Mouse (Mus musculus): ENCODE measurements around the gene Aspdh. TPM values are rescaled to one million over a fixed set of nuclear protein-coding genes. Genes with fewer than 3 reads are reported as not detected.
A peak's percentile ranks its signal among the peaks of the same experiment; 100 is the strongest.

Gene Aspdh
- polyA plus RNA-seq, 1 experiment from 2014 or later = 2.1 TPM

DNA sequence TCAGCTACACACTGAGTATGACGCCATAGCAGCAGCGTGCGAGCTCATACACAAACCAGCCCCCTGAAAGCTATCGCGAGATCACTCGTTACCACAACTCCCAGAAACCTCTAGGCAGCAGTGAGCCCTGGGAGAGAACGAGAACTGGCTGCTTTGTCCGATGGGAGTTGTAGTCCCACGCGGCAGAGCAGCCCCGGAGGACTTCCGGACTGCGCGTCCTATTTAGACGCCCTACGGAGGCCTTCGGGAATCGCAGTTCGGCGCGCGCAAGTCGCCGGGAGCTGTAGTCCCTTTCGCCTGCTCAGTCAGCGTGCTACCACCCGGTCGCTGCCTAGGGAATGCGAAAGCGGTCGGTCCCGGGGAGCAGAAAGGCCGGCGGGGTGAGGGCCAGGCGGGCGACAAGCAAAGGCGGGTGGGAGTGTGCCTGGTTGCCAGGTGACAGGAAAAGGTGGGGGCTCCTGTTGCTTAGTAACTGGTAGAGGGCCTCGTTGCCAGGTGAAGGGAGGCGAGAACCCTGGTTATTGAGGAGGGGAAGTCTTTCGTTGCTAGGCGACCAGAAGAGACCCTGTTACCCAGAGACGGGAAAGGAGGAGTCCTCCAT is 2.7 kb downstream of the Aspdh start, which contains the start of gene Josd2:
Gene Josd2 (plus strand): TSS at position 170 of the 601 bp plus-strand sequence.
- Histone ChIP-seq H3K4me1 (replicated peaks; ENCODE audit: control insufficient read depth, insufficient read depth, low read length) (peaks cover 14% of the 10 kb centered on the region), H3K4me2 (replicated peaks; ENCODE audit: low read depth, low read length) (peak within 1 kb of the TSS; percentile 62), H3K27me3 (ENCODE audit: control insufficient read depth, insufficient read depth, low read length) (no peaks in the 10 kb centered on the region), H3K9ac (ENCODE audit: low read depth, low read length) (peak within 1 kb of the TSS; percentile 60), H3K4me3 (ENCODE audit: low read depth, low read length) (peak within 1 kb of the TSS; percentile 50), H3K9me3 (ENCODE audit: control insufficient read depth, low read length) (no peaks in the 10 kb centered on the region), H3K36me3 (ENCODE audit: control insufficient read depth, insufficient read depth, low read length) (no peaks in the 10 kb centered on the region), H3K27ac (ENCODE audit: low read depth, low read length) (peak within 1 kb of the TSS; percentile 85)
- DNase-seq (ENCODE audit: low spot score) (peak; percentile 94), ATAC-seq (ENCODE audit: low FRiP score) (peak; percentile 92)
- WGBS = under 1% methylated on average over 42 of the region's 42 CpGs

GRCm38 (mm10) chr7:44468644-44469285 is 3.6 kb downstream of the Aspdh start:
- Histone ChIP-seq H3K27me3 (ENCODE audit: control insufficient read depth, insufficient read depth, low read length) (no peaks in the 10 kb centered on the region), H3K9ac (ENCODE audit: low read depth, low read length) (peak overlapping the region; percentile 60), H3K36me3 (ENCODE audit: control insufficient read depth, insufficient read depth, low read length) (no peaks in the 10 kb centered on the region), H3K4me1 (replicated peaks; ENCODE audit: control insufficient read depth, insufficient read depth, low read length) (peaks cover 17% of the 10 kb centered on the region), H3K4me2 (replicated peaks; ENCODE audit: low read depth, low read length) (peak overlapping the region; percentile 62), H3K27ac (ENCODE audit: low read depth, low read length) (peak overlapping the region; percentile 85), H3K4me3 (ENCODE audit: low read depth, low read length) (peak overlapping the region; percentile 50), H3K9me3 (ENCODE audit: control insufficient read depth, low read length) (no peaks in the 10 kb centered on the region)
- ATAC-seq (ENCODE audit: low FRiP score) (no peak), DNase-seq (ENCODE audit: low spot score) (no peak)
- 57% methylated on average over 15 of the region's 15 CpGs for WGBS

- Histone ChIP-seq H3K4me1 (replicated peaks; ENCODE audit: control insufficient read depth, insufficient read depth, low read length) (peaks cover 14% of the 10 kb centered on the region), H3K36me3 (ENCODE audit: control insufficient read depth, insufficient read depth, low read length) (no peaks in the 10 kb centered on the region), H3K27ac (ENCODE audit: low read depth, low read length) (0 out of 2 replicates have a peak overlapping the region, but pooled peaks have one; percentile 21), H3K4me3 (ENCODE audit: low read depth, low read length) (no peak overlapping the region), H3K4me2 (replicated peaks; ENCODE audit: low read depth, low read length) (no peak overlapping the region), H3K9ac (ENCODE audit: low read depth, low read length) (no peak overlapping the region), H3K27me3 (ENCODE audit: control insufficient read depth, insufficient read depth, low read length) (no peaks in the 10 kb centered on the region), H3K9me3 (ENCODE audit: control insufficient read depth, low read length) (no peaks in the 10 kb centered on the region)
- WGBS = 89% methylated on average over 16 of the region's 16 CpGs
- DNase-seq (ENCODE audit: low spot score) (no peak), ATAC-seq (ENCODE audit: low FRiP score) (no peak)
Observed at GRCm38 (mm10) chr7:44469677-44470675, 4.8 kb downstream of the Aspdh start.

GRCm38 (mm10) chr7:44470696-44471612 is 5.8 kb downstream of the Aspdh start:
- peaks cover 14% of the 10 kb centered on the region for H3K4me1 ChIP-seq (replicated peaks; ENCODE audit: control insufficient read depth, insufficient read depth, low read length)
- ATAC-seq (ENCODE audit: low FRiP score) = no peak
- WGBS = 84% methylated on average over 16 of the region's 16 CpGs

GRCm38 (mm10) chr7:44471880-44472557 is 6.8 kb downstream of the Aspdh start:
- ATAC-seq (ENCODE audit: low FRiP score) (no peak), DNase-seq (ENCODE audit: low spot score) (no peak)
- H3K4me1 ChIP-seq (replicated peaks; ENCODE audit: control insufficient read depth, insufficient read depth, low read length) = peaks cover 14% of the 10 kb centered on the region
- no peak overlapping the region for H3K27ac ChIP-seq (ENCODE audit: low read depth, low read length)
- no peak overlapping the region for H3K9ac ChIP-seq (ENCODE audit: low read depth, low read length)
- no peak overlapping the region for H3K4me2 ChIP-seq (replicated peaks; ENCODE audit: low read depth, low read length)
- H3K36me3 ChIP-seq (ENCODE audit: control insufficient read depth, insufficient read depth, low read length) = no peaks in the 10 kb centered on the region
- WGBS = 55% methylated on average over 6 of the region's 6 CpGs
- no peak overlapping the region for H3K4me3 ChIP-seq (ENCODE audit: low read depth, low read length)
- H3K27me3 ChIP-seq (ENCODE audit: control insufficient read depth, insufficient read depth, low read length) = no peaks in the 10 kb centered on the region
- H3K9me3 ChIP-seq (ENCODE audit: control insufficient read depth, low read length) = no peaks in the 10 kb centered on the region

More at GRCm38 (mm10) chr7:44470696-44471612, 5.8 kb downstream of the Aspdh start:
- no peaks in the 10 kb centered on the region for H3K27me3 ChIP-seq (ENCODE audit: control insufficient read depth, insufficient read depth, low read length)
- no peak for DNase-seq (ENCODE audit: low spot score)
- no peak overlapping the region for H3K27ac ChIP-seq (ENCODE audit: low read depth, low read length)
- H3K4me2 ChIP-seq (replicated peaks; ENCODE audit: low read depth, low read length) = no peak overlapping the region
- H3K4me3 ChIP-seq (ENCODE audit: low read depth, low read length) = no peak overlapping the region
- no peaks in the 10 kb centered on the region for H3K36me3 ChIP-seq (ENCODE audit: control insufficient read depth, insufficient read depth, low read length)
- no peaks in the 10 kb centered on the region for H3K9me3 ChIP-seq (ENCODE audit: control insufficient read depth, low read length)
- H3K9ac ChIP-seq (ENCODE audit: low read depth, low read length) = no peak overlapping the region

- H3K27ac ChIP-seq (ENCODE audit: low read depth, low read length) = no peak overlapping the region
- no peaks in the 10 kb centered on the region for H3K9me3 ChIP-seq (ENCODE audit: control insufficient read depth, low read length)
- no peak for DNase-seq (ENCODE audit: low spot score)
- H3K4me3 ChIP-seq (ENCODE audit: low read depth, low read length) = no peak overlapping the region
- ATAC-seq (ENCODE audit: low FRiP score) = no peak
- H3K36me3 ChIP-seq (ENCODE audit: control insufficient read depth, insufficient read depth, low read length) = no peaks in the 10 kb centered on the region
- H3K4me2 ChIP-seq (replicated peaks; ENCODE audit: low read depth, low read length) = no peak overlapping the region
- no peaks in the 10 kb centered on the region for H3K27me3 ChIP-seq (ENCODE audit: control insufficient read depth, insufficient read depth, low read length)
- WGBS = 63% methylated on average over 1 of the region's 1 CpGs
- H3K9ac ChIP-seq (ENCODE audit: low read depth, low read length) = no peak overlapping the region
- peaks cover 14% of the 10 kb centered on the region for H3K4me1 ChIP-seq (replicated peaks; ENCODE audit: control insufficient read depth, insufficient read depth, low read length)
Observed at GRCm38 (mm10) chr7:44472558-44472885, 7.3 kb downstream of the Aspdh start.

DNA sequence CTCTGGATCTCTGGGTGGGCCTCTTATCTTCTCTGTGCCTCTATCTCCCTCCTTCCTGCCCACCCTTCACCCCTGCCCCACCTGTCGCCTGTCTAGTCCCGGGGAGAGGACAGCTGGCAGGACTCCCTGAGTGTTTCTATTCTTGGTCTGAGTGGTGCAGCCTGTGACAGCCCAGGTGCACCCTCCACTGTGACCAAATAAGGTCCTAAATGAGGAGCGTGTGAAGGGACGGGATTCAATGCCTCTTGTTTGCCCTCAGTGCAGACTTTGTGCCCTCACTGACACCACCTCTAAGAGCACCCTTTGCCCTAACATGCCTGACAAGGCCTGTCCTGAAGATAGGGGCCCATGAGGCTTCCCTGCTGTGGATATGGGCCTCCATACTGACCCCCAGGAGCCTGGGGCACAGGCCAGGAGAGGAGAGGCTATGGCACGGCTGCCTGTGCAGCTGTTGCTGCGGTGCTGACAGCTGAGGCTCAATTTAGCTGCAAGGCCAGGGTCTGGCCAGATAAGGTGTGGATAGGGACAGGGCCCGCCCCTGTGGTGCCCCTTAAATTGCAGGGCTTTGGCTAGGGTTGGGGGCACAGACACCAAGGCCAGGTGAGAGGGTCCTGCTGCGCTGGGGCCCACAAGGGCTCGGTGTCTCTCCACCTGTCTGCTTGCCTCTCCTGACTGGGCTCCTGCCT is 7.9 kb downstream of the Aspdh start:
- H3K36me3 ChIP-seq (ENCODE audit: control insufficient read depth, insufficient read depth, low read length) = no peaks in the 10 kb centered on the region
- peaks cover 14% of the 10 kb centered on the region for H3K4me1 ChIP-seq (replicated peaks; ENCODE audit: control insufficient read depth, insufficient read depth, low read length)
- ATAC-seq (ENCODE audit: low FRiP score) (0 out of 2 replicates have a peak, but pooled peaks have one; percentile 0), DNase-seq (ENCODE audit: low spot score) (no peak)
- 0 out of 2 replicates have a peak overlapping the region, but pooled peaks have one; percentile 23 for H3K9ac ChIP-seq (ENCODE audit: low read depth, low read length)
- WGBS = 65% methylated on average over 9 of the region's 9 CpGs
- no peak overlapping the region; the same call in 1 of the 2 replicates for H3K4me3 ChIP-seq (ENCODE audit: low read depth, low read length)
- H3K27ac ChIP-seq (ENCODE audit: low read depth, low read length) = no peak overlapping the region
- no peaks in the 10 kb centered on the region for H3K9me3 ChIP-seq (ENCODE audit: control insufficient read depth, low read length)
- no peaks in the 10 kb centered on the region; the same call in 1 of the 2 replicates for H3K27me3 ChIP-seq (ENCODE audit: control insufficient read depth, insufficient read depth, low read length)
- H3K4me2 ChIP-seq (replicated peaks; ENCODE audit: low read depth, low read length) = no peak overlapping the region
